In genomic region chr11:115919073-115919472, GRCm38 (mm10) we compare ENCODE assay signal across 24 mouse cellular contexts. TPM values are rescaled to one million over a fixed set of nuclear protein-coding genes. Genes with fewer than 3 reads are reported as not detected.
"Had no signal": no experiment of that assay in that cellular context is flagged by ENCODE, and none has a peak within 500 bp of the region (broad histone marks: within the 10 kb centered on the region; RNA-seq: fewer than 3 reads in every experiment).

No protein-coding gene starts in this region.

- H3K27me3 ChIP-seq: intestine, embryonic 15.5 days; kidney, embryonic 15.5 days; lung, embryonic 15.5 days; midbrain, embryonic 12.5 days; midbrain, embryonic 15.5 days; neural tube, embryonic 13.5 days; stomach, embryonic 15.5 days had no signal

- H3K27ac ChIP-seq: intestine, embryonic 15.5 days; kidney, embryonic 15.5 days; left cerebral cortex, adult 2 months; lung, embryonic 15.5 days; midbrain, embryonic 12.5 days; midbrain, embryonic 15.5 days; neural tube, embryonic 13.5 days; stomach, embryonic 15.5 days had no signal

- H3K4me2 ChIP-seq: intestine, embryonic 15.5 days; kidney, embryonic 15.5 days; lung, embryonic 15.5 days; midbrain, embryonic 12.5 days; midbrain, embryonic 15.5 days; neural tube, embryonic 13.5 days; stomach, embryonic 15.5 days had no signal

- DNase-seq: kidney, adult 11 months; kidney, adult 8-10 months; kidney, postnatal 10 days; kidney, postnatal 36 days; layer of hippocampus, postnatal 36 days; lung, adult 18-20 months; lung, postnatal 10 days; lung, postnatal 36 days; thymus, postnatal 25 days had no signal

- H3K4me3 ChIP-seq: intestine, embryonic 15.5 days; kidney, embryonic 15.5 days; left cerebral cortex, adult 2 months; lung, embryonic 15.5 days; midbrain, embryonic 12.5 days; midbrain, embryonic 15.5 days; myocyte; neural tube, embryonic 13.5 days; stomach, embryonic 15.5 days had no signal

- ATAC-seq: intestine, embryonic 15.5 days; midbrain, embryonic 15.5 days had no signal

- H3K9ac ChIP-seq: intestine, embryonic 15.5 days; kidney, embryonic 15.5 days; lung, embryonic 15.5 days; midbrain, embryonic 12.5 days; midbrain, embryonic 15.5 days; neural tube, embryonic 13.5 days; stomach, embryonic 15.5 days had no signal

- H3K9me3 ChIP-seq: intestine, embryonic 15.5 days; kidney, embryonic 15.5 days; lung, embryonic 15.5 days; midbrain, embryonic 12.5 days; midbrain, embryonic 15.5 days; neural tube, embryonic 13.5 days; stomach, embryonic 15.5 days had no signal

- H3K4me1 ChIP-seq: intestine, embryonic 15.5 days; kidney, embryonic 15.5 days; lung, embryonic 15.5 days; midbrain, embryonic 12.5 days; midbrain, embryonic 15.5 days; neural tube, embryonic 13.5 days; stomach, embryonic 15.5 days had no signal

RNA-seq across cellular contexts. Expression of gene Smim6, which starts 7.3 kb away (rescaled TPM):
- total RNA-seq: layer of hippocampus, adult 8-10 months; layer of hippocampus, postnatal 10 days; layer of hippocampus, postnatal 36 days; left cerebral cortex, adult 2 months; left cerebral cortex, postnatal 10 days; left cerebral cortex, postnatal 36 days; monocyte, adult 5-6 weeks; neutrophil, adult 5-6 weeks had no signal

RNA-seq across cellular contexts. Expression of gene Smim5, which starts 19.3 kb away (rescaled TPM):
- total RNA-seq: left cerebral cortex, postnatal 36 days had no signal

RNA-seq across cellular contexts. Expression of gene Itgb4, which starts 55.4 kb away (rescaled TPM):
- total RNA-seq: monocyte, adult 5-6 weeks had no signal
